Mouse (Mus musculus) left cerebral cortex, postnatal 36 days (tissue): Measurements from ENCODE around the gene Gtf2h3. TPM values are rescaled to one million over a fixed set of nuclear protein-coding genes. Genes with fewer than 3 reads are reported as not detected.
"Not testable (repeated sequence)": the region's sequence is repeated elsewhere in the genome, so short reads cannot be mapped to it uniquely, and the experiment has no call there.

Experiments
- DNase-seq, 2 experiments: peaks; one replicate each; pipeline ENCODE4 v3.0.0; 2021 to 2022; ENCODE audit warnings: low spot score in 2 of 2, mixed read lengths in 1 of 2
- intact Hi-C: fragments of 180-260 bp; cut with DNase I; formaldehyde crosslinking; loops from one replicate; pipeline ENCODE4 v1.15.1; 2025
- total RNA-seq, 2 experiments: library from RNA; stranded (reverse); gene quantifications; 2 replicates each; pipeline ENCODE4 v1.2.3; 2021

Gene Gtf2h3
- 10 to 100 TPM; 26.7 to 32.8 TPM for total RNA-seq

DNA sequence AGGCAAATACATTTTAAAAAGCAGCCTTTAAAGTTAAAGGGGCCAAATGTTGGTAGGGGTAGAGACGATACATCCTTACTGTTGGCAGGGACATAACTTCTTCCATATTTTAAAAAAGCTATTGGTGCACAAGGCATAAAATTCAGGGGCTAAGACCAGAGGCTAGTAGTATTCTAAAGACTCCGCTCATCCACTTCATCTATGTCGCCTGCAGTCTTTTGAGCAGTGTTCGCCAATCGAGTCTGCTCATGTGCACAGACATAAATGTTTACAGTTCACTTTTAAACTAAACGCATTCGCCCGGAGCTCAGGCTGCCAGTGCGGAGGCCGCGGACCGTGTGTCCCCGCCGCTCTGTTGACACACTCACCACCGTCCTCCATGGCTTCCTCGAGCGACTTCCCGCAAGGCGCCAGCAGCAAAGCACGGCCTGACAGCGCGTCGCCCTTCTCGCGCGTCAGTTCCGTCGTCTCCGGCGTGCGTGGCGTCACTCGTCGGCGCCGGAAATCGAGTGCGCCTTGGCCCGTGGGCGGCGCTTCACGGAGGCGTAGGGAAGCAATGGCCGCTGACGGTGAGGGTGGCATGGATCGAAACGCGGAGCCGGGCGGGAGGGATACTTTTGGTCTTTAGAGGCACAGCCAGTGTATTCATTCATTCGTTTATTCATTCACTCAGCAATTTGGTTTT is at the start of gene Gtf2h3, which contains the start of gene Eif2b1:
Gene Gtf2h3 (plus strand): TSS at position 508 of the 685 bp plus-strand sequence.
Gene Eif2b1 (minus strand): TSS at position 499 of the 685 bp plus-strand sequence.
- intact Hi-C loops: no loop called here
- DNase-seq: peak; percentile 94 to 97

DNA sequence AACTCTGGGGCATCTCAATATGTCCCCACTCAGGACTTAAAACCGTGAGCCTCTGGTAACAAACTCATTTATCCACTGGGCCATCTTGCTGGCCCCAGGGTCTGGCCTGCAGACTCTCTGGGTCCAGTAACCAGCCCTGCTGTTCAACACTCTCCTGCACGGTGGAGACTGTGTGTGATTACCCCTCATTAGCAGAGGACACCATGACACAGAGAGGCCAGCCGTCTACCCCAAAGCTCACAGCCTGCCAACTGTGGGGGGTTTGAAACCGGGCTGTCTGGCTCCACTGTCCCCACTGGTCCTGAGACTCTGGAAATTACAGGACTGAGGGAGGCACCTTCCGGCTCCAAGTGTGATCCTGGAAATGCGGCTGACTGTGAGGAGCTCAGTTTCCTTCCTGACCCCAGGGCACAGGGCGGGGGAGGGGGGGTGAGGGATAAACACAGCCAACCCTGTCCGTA is 49.7 kb upstream of the Gtf2h3 start:
- intact Hi-C loops: no loop called here
- DNase-seq: no peak

DNA sequence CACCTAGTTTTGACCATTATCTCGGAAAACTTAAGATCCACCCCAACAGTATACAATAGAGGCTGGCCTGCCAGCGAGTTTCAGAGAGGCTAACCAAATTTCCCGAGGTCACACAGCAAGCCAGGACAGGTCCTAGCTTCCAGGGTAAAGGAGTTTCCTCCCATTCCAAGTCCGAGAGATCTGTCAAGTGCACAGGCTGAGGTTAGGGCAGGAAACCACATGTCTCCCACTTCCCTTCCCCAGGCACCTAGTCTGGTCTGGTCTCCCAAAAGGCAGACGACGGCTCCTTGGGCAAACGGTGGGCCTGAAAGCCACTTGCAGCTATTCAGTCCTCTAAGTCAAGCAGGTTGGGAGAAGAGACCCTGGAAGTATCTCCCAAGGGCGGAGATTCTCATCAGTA is 49.2 kb upstream of the Gtf2h3 start:
- no peak for DNase-seq
- intact Hi-C loops: loop anchor here (5.0 kb wide), 1 partner anchor 47 kb away; the partner anchor contains the start of gene Snrnp35

DNA sequence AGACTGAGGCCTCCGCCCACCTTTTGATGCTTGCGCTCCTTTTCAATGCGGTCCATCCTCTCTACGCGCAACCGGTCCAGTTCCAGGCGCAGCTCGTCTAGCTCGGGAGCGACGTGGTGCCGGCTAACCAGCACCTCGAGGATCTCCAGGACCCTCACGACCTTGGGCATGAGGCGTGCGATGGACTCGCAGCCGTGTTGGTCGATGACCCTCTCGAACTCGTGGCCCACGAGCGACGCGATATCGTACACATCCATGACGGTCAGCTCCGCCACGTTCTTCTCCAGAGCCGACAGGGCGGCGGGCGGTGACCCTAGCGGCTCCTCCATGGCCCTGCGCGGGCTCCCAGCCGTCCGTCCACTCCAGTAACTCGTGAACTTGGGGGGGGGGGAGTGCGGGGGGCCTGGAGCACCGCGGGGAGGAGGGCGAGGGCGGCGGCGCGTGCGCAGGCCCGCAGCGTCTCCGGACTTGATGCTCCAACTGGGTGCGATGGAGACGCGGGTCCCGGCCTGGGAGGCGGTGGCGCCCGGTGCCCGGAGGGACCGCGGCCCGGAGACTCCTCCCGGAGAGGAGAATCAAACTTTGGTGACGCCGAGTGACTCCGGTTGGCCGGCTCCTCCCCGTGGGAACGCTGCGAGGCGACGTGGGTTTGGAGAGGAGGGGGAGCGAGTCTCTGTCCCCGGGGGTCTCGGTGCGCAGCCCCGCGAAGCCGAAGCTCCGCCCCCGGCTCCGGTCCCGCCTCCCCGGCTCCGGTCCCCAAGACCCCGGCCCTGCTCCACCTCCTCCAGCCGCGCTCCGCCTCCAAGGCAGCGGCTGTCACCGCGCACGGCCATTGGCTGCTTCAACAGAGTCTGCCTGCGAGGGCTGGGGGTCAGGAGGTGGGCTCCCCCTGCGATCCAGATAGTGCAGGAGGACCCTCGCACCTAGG is 48.0 kb upstream of the Gtf2h3 start, which contains the start of gene Rilpl1:
Gene Rilpl1 (minus strand): TSS at position 737 of the 928 bp plus-strand sequence.
- intact Hi-C loops: loop anchor here (5.0 kb wide), 1 partner anchor 49 kb away; the partner anchor contains the start of gene Snrnp35

DNA sequence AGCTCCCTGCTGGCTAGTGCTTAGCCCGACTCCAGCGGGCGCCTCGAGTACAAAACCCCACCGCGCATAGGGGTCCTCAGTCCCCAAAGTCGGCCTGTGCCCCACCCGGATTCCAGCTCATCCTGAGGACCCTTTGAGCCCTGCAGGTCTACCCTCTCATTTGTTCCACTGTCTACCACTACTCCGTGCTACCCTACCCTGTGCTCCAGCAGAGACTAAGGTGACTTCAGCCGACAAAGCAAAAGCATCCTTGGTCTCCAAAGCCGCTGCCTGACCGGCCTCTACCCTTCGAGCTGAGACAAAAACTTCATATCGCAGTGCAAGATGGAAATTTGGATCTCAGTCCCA is 47.4 kb upstream of the Gtf2h3 start:
- intact Hi-C loops: loop anchor here (5.0 kb wide), 1 partner anchor 49 kb away; the partner anchor contains the start of gene Snrnp35
- no peak for DNase-seq

More for the DNA sequence above, 48.0 kb upstream of the Gtf2h3 start, which contains the start of gene Rilpl1:
- peak; percentile 79 to 84 for DNase-seq

DNA sequence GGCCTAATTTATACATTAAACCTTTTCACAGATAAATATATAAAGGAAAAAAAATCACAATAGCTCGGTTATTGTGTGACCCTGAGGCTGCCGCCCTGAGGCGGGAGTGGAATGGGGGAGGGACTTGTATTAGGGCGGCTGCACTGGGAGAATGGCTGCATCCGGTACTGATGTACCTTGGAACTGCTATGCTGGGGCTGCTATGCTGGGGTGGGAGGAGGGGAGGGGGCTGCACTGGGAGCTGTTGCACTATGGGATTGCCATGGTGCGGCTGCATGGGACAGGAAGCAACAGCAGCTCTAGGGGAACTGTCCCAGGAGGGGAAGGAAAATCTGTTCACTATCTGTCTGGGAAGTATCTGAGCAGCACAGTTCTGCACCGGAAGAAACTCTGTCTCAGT is 46.5 kb upstream of the Gtf2h3 start:
- intact Hi-C loops: loop anchor here (5.0 kb wide), 1 partner anchor 50 kb away; the partner anchor contains the start of gene Snrnp35

DNA sequence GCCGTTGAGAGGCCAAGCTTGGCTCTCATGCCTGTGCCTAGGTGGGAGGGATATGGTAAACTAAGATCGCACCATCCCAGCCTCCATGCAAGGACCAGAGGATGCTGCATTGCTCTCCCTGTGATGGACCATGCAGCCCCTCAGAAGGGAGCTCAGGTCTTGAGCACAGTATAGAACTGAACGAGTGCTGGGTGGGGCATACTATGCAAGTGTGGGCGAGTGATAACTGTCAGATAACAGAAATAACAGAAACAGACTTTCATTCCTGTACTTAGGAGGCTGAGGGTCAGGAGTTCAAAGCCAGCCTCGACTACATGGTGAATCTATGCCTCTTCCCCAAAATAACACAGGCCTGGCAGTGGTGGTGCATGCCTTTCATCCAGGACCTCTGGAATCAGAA is 43.9 kb upstream of the Gtf2h3 start:
- intact Hi-C loops: no loop called here
- DNase-seq: no peak

More for the DNA sequence above, 46.5 kb upstream of the Gtf2h3 start:
- no peak for DNase-seq

DNA sequence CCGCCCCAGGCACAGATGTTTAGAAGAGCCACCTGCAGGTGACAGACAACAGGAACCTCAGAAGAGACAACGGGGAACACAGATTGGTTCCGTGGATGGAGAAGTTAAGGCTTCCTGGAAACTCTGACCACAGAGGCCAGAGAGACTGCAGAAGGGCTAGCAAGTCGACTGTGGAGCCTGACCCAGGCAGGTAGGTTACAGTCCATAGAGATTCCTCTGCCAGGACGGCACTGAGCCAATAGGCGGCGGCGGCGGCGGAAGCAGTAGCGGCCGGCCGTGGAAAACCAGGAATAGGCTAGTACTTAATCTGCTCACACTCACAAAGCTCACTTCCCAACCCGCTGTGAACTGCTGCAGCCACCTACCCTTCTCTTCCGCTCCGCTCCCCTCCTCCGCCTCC is 42.2 kb upstream of the Gtf2h3 start:
- intact Hi-C loops: no loop called here
- peak in 1 of 2 experiments; percentile 38 for DNase-seq

DNA sequence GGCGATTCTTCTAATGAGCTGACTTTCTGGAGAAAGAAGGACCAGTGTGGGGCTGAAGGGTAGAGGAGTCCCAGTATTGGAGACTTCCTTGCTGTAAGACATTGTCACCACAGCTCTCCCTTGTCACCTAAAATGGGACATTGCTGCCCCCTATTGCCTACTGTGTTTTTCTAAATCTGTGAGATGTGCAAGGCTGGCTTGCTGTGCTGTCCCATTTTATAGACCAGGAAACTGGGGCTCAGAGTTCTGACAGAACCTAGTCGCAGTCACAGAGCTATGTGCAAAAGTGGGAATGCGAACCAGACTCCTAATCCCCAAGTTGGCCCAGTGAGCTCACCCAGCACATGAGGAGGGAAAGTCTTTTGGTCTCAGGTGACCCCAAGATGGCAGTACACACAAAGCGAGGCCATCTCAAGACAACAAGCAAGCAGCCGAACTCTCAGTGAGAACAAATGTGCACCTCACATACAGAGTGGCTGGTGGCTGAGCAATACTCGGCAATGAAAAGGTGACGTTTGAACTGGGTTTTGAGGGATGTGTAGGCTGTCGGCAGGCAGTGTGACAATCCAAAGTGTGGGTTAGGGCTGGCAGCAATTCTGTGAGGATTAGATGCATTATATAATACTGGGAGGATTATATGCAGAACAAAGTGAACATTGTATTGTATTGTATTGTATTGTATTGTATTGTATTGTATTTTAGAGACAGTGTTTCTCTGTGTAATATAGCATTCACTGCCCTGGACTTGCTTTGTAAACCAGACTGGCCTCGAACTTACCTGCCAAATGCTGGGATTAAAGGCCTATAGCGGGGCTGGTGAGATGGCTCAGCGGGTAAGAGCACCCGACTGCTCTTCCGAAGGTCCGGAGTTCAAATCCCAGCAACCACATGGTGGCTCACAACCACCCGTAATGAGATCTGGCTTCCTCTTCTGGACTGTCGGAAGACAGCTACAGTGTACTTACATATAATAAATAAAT is 39.8 kb upstream of the Gtf2h3 start:
- peak; percentile 47 to 53 for DNase-seq
- intact Hi-C loops: loop anchor here (2.0 kb wide), 1 partner anchor 114 kb away; no protein-coding TSS in a partner anchor

DNA sequence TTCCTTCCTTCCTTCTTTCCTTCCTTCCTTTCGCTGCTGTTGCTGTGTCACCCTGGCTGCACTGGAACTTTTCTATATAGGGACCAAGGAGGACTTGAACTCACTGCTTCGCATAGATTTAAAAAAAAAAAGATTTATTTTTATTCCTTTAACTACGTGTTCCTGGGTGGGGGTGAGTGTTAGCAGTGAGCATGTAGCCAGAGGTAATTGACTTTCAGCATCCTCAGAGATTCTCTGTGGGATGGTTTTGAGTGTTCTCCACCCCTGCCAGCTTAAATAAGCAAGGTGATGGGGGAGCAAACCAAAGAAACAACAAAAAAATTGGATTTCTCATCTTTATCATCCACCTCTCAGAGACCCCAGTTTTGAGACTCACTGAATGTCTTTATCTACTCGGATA is 39.0 kb upstream of the Gtf2h3 start:
- intact Hi-C loops: loop anchor here (2.0 kb wide), 1 partner anchor 115 kb away; no protein-coding TSS in a partner anchor
- no peak for DNase-seq

DNA sequence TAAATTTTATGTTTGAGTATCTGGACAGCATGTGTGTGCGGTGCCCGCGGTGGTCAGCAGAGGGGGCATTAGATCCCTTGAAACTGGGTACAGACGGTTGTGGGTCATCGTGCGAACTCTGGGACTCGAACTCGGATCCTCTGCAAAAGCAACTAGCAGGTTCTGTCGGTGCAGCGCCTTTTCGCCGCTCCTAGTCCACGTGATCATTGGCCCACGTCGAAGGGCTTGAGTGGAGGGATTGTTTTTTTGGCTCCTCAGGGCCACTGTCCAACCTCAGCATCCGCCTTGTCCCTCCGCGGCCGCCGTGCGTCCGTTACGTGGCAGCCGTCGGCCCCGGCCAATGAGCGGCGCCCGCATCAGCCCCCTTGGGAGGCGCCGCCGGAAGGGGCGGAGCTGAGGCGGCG is 38.6 kb upstream of the Gtf2h3 start, which contains the start of gene Tmed2:
Gene Tmed2 (plus strand): TSS at position 313 of the 404 bp plus-strand sequence.
- peak; percentile 97 to 99 for DNase-seq
- intact Hi-C loops: no loop called here

DNA sequence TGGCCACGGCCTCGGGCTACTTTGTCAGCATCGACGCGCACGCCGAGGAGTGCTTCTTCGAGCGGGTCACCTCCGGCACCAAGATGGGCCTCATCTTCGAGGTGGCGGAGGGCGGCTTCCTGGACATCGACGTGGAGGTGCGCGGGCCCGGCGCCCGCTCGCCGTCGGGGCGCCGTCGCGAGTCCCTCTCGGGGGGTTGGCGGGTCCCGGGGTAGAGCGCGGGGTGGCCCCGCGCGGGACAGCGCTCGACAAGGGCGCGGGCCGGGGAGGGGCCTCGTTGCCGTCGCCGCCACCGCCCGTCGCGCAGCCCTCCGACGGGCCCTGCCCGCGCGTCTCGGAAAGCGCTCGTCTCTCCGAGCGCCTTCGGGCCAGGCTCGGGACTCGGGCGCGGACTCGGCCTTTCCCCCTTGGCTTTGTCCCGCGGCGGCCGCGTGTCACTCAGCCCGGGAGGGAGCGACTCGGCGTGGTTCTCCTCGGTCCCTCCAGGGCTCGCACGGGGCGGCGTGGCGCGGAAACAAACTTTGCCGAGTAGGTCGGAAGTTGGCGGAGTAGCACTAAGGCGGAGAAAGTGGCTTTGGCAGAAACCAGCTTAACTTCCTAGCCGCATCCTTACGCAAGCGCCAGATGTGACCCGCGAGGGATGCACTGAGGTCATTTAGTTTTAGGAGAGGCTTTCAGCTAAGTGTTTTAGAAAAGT is 37.9 kb upstream of the Gtf2h3 start:
- intact Hi-C loops: no loop called here
- peak; percentile 44 to 60 for DNase-seq

DNA sequence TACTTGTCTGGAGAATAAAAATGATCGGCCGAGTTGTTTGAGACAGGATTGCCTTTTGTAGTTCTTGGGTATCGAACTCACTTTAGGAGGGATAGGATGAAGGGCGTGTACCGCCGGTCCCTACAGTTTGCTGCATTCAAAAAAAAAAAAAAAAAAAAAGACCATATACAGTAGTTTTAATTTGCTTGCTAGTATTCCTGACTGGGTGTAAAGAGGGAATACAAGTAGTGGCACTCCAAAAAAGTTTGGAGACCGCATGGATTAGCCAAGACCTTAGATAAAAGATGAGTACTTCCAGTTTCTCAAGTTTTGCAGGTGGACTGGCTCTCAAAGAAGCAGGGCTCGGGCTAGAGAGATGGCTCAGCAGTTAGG is 37.4 kb upstream of the Gtf2h3 start:
- DNase-seq: no peak
- intact Hi-C loops: no loop called here

DNA sequence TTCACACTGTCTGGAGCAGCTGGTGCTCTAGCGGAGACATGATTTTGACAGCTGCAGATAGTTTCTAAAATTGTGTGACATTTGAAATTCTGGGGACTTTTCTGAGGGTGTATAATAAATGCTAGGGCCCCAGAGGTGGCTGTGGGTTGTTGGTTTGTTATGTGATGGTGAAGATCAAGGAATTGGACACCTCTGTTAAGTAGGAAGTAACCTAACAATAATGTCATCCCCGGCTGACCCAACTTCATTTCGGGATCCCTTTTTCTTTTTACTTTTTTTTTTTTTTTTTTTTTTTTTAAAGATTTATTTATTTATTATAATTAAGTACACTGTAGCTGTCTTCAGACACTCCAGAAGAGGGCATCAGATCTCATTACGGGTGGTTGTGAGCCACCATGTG is 28.2 kb upstream of the Gtf2h3 start:
- intact Hi-C loops, DNase-seq: not testable (repeated sequence)

DNA sequence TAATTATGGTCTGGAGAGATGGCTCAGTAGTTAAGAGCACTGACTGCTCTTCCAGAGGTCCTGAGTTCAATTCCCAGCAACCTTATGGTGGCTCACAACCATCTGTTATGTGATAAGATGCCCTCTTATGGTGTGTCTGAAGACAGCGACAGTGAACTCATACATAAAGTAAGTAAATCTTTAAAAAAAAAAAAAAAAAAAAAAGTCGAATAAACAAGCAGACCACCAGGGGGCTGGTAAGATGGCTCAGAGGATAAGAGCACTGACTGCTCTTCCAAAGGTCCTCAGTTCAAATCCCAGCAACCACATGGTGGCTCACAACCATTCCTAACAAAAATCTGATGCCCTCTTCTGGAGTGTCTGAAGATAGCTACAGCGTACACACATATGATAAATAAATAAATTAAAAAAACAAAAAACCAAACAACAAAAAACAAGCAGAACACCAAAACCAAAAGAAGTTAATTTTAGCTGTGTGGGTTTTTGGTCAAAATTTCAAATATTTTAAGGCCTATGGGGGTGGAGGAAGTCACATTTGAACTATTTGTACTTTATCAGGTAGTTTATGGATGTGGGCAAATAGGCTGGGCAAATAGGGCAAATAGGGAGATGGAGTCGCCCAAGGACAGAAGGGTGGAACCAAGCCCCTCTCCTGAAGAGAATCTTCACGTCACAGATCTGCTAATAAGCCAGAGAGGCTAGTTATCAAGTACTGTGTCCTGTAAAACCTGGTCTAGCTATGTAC is 27.4 kb upstream of the Gtf2h3 start:
- intact Hi-C loops, DNase-seq: not testable (repeated sequence)

DNA sequence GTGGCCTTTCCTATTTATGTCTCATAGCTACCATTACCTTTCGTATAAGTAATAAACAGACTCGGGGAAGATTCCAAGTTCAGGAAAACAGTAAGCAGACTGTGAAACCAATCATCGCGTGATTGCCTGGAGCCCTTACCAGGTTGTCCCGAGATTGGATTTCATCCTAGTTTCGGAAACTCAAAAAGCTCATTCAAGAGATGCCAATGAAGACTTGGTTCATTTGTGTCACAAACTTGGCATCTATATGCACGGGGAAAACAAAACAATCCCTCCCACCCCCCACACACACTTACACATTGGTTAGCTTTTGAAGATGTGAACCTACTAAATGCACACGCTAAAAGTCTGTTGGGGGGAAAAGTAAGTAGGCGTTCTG is 26.9 kb upstream of the Gtf2h3 start:
- intact Hi-C loops: no loop called here
- no peak for DNase-seq

DNA sequence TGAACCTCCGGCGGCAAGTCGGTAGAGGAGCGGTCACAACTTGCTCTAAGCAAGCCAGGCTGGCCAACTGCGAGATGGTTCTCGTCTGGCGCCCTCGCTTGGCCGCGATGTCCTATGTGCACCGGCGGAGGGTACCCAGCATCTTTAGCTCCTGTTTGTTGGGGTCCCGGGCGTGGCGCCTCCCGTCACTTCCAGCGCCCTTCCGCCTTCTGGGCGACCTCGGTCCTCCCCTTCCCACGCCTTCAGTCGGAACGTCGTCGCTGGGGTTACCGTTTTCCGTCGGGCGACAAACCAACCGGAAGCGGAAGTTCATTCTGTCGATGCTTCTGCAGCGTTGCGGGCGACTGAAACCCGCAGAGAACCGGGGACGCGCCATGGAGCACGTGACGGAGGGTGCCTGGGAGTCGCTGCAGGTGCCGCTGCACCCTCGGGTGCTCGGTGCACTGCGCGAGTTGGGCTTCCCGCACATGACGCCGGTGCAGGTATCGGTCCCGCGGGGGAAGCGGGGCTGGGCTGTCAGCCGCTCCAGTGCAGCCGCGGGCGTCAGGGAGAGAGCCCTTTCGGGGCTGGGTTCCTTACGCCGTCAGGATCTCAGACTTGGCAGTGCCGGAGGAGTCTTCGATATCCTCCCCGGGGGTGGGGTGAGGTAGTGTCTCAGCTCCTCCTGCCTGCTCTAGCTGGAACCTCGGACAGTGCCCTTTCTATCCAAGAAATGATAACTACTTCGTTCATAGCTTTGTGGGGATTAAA is 26.2 kb upstream of the Gtf2h3 start, which contains the start of gene Ddx55:
Gene Ddx55 (plus strand): TSS at position 307 of the 750 bp plus-strand sequence.
- intact Hi-C loops: no loop called here
- DNase-seq: peak; percentile 90 to 92
